Mouse (Mus musculus) erythroblast, adult 5-6 weeks (primary cell): ENCODE measurements at regions not wholly inside any gene's neighbourhood (a gene's known extent, or its start where the extent isn't known, plus 50 kb on each side); places are given as distances from the start of the nearest gene placed in this dataset.

Experiments used
- ATAC-seq: replicated peaks from 2 replicates; pipeline ENCODE4 v1.8.0; 2016; ENCODE audit warnings: moderate number of reproducible peaks, mild to moderate bottlenecking, moderate TSS enrichment, inconsistent platforms; ENCODE audit not compliant: poor library complexity, low FRiP score, severe bottlenecking

GRCm38 (mm10) chr1:94642296-94642695 is 589.9 kb upstream of the Pdcd1 start:
- no peak for ATAC-seq

DNA sequence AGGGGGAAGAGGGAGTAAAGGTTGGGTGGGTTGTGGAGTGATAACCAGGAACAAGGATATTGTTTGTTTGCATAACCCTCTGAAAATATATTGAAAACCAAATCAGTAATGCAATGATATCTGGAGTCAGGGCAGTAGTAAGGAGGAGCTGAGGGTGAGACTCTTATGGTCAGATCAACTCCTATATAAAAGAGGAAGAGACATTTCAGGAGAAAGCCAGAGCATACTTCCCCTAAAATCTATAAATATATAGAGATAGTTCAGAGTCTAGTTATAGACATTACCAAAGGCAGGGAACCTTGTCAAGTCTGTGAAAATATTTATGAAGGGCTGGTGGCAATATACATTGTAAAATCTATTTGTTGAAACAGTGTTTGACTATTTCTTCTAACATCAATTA is 605.9 kb upstream of the Pdcd1 start:
- no peak for ATAC-seq

- ATAC-seq: no peak
These were observed 619.3 kb upstream of the Pdcd1 start for GRCm38 (mm10) chr1:94671641-94672040.

DNA sequence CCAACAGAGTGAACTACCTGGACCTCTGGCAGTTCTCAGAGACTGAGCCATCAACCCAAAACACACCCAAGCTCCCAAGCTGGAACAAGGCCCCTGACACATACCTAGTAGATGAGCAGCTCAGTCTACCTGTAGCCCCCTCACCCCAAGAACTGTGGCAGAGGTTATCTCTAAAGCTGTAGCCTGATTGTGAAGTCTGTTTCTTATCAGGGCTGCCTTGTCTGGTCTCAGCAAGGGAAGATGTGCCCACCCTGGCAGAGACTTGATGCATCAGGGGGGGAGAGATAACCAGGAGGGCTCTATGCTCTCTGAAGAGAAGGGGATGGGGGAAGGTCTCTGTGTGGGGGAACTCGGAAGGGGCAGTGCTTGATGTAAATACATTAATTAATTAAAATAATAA is 612.9 kb upstream of the Fam174a start:
- no peak for ATAC-seq

GRCm38 (mm10) chr1:94701688-94702087 is 611.7 kb upstream of the Fam174a start:
- no peak for ATAC-seq

- no peak for ATAC-seq
These were observed 600.6 kb upstream of the Fam174a start for GRCm38 (mm10) chr1:94712812-94713211.

DNA sequence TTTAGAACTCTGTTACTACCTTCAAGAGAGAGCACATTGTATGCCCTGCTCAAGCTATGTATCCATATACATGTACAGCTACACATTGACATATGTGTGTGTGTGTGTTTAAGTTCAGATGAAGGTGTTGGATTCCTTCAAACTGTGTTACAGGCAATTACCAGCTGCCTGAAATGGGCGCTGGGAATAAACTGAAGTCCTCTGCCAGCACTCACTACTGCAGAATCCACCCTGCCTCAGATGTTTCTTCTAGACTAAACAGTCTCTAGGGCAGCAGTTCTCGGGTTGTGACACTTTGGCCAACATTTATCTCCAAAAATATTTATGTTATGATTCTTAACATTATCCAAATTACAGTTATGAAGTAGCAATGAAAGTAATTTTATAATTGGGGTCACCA is 595.7 kb upstream of the Fam174a start:
- ATAC-seq: no peak

- no peak for ATAC-seq
These were observed 559.9 kb upstream of the Fam174a start for GRCm38 (mm10) chr1:94753523-94753922.

GRCm38 (mm10) chr1:94789019-94789585 is 524.3 kb upstream of the Fam174a start:
- ATAC-seq: no peak

DNA sequence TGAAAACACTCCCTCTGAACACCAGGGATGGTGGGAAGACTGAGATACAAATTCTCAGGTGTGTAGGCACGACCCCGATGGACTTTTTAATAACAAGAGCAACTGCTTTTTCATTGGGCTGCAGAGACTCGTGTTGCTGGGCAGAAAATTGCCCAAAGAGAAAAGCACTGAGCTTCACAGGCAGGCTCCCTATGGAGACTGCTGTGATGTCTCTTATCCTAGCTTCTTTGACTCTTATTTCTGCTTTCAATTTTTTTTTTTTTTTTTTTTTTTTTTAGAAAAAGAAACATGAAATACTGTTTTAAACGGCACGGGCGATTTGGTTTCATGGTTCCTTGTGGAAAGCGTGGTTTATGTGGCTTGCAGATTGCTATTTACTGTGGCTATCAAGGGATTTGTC is 522.8 kb upstream of the Fam174a start:
- ATAC-seq: no peak

DNA sequence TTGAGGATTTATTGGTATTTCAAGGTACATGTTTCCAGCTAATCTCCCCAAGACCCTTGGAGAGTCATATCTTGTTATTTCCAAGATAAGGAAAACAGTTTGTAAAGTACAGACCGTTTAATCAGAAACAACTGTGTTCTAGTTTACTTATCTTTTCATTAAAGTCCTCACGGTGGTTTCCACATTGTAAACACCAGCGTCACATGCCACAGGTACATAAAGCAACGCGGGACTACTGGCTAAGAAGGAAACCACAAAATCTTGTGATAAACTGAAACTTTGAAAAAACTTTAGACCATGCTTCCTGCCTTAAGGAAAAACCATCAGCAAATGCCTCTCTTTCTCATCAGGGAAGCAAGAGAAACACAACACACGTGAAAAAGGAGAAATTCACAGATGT is 522.4 kb upstream of the Fam174a start:
- ATAC-seq: no peak

DNA sequence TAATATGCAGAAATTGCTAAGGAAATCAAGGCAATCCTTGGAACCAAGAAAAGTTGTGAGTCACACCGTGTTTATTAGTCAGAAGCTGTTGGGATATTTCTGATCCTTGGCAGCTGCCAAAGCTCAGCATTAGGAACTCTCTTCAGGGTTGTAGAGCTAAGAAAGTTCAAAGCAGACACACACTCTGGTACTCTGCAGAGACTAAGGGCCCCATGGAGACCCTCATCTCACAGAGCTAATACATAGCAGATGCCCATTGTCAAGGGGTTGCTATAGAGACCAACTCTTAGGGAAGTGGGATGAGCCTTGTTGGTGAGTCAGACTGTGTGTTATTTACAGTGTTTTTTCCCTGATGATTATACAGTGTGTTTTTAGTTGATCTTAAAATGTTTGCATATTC is 517.4 kb upstream of the Fam174a start:
- ATAC-seq: no peak

DNA sequence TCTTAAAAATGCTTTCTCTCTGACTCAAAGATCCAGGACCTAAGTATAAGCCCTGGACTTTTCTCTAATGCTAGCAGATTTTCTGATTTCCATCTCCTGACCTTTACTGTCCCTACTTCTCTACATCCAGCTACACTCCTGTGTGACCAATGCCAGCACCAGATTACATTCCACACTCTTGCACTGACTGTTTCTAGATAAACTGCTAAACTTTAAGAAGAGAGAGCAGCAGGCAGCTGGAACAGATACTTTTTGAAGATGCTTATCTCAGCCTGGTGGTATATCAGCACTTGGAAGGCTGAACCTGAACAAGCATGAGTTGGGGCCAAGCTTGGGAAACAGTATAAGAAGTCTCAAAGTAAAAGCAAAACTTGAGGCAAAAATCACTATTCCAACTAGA is 509.7 kb upstream of the Fam174a start:
- ATAC-seq: no peak

DNA sequence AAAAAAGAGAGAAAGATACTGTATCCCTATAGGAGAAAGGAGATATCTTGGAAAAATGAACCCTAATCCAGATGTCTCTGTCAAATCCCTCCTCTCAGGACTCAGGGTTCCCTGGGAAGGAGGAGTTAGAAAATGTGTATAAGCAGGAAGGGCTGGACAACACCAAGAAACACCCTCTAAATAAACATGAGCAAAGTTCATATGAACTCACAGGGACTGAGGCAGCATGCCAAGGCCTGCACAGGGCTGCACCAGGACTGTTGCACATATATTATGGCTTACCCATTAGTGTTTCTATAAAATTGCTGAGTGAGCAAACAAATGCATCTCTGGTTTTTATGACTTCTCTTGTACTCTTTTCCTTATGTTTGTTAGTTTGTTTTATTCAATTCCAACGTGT is 508.5 kb upstream of the Fam174a start:
- ATAC-seq: no peak

DNA sequence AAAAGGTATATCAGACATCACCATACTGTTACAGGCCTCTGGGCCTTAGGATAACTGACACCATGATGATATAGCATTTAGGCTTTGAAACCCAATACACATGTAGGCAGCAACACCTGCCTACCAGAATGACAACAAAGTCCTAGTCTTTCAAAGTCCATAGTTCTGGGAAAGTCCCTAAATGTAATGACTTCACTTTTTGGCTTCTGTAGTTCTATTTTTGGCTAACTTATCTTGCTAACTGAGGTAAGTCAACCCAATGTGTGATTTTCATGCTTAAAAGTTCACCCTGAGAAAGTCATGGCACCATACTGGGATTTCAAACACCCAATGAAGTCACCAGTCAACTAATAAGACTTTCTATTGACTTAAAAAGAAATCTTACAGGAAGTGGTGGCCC is 485.8 kb upstream of the Fam174a start:
- no peak for ATAC-seq

GRCm38 (mm10) chr1:94835982-94836381 is 477.4 kb upstream of the Fam174a start:
- no peak for ATAC-seq

- ATAC-seq: no peak
These were observed 461.9 kb upstream of the Fam174a start for GRCm38 (mm10) chr1:94851522-94851921.

- ATAC-seq: peak; percentile 46; the same call in 1 of the 2 replicates
These were observed 455.0 kb upstream of the Fam174a start for GRCm38 (mm10) chr1:94858464-94858863.

DNA sequence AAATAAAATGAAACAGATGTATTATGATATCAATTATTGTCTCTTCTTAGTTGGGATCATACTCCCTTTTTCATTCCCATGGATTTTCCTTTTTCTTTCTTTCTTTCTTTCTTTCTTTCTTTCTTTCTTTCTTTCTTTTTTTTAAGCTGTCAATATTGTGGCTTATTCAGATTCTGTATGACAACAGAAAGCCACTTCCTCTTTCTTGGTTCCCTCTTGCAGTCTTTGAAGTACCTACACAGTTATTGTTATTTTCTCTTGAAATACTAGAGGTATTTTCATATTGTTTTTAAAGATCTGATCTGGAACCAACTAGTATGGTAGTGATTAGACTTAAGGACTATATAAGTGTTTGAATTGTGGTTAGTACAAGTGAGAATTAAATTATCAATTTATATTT is 444.6 kb upstream of the Fam174a start:
- ATAC-seq: no peak

GRCm38 (mm10) chr1:94880553-94880952 is 432.9 kb upstream of the Fam174a start:
- no peak for ATAC-seq

DNA sequence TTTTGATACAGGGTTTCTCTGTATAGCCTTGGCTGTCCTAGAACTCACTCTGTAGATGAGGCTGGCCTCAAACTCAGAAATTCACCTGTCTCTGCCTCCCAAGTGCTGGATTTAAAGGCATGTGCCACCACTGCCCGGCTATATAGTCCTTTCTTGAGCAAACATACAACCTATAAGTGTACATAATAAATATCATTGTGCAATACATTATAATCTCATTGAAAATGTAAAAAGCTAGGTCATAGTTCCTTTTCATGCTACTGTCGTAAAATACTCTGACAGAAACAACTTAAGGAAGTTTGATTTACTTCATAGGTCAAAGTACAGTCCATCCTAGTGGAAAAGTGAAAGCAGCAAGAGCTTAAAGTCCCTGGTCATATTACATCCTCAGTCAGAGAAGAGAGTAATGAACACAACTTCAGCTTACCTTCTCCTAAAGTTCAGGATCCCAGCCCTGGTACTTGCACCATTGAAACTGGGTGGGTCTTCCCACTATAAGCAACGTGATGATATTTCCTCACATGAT is 408.4 kb upstream of the Fam174a start:
- no peak for ATAC-seq

DNA sequence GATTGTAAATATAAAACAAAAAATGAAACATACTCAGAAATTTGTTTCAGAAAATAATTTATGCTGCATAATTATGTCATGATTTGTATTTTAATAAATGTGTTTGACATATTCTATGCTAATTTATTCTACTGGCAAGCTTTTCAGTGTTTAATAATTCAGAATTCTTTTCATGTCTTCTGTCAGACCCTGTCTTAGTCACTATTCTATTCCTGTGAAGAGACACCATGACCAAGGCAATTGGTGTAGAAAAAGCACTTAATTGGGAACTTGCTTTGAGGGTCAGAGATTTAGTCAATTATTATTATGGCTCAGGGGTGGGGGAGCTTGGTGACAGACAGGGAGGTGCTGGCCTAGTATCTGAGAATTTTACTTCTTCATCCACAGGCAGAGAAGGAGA is 402.6 kb upstream of the Fam174a start:
- no peak for ATAC-seq
